Mouse (Mus musculus) spleen, adult 2 months (tissue): ENCODE data around the gene Kcnip2.

Experiments used
- CTCF ChIP-seq: fragments of 200-500 bp; IDR thresholded peaks from 2 replicates; pipeline ENCODE4 v1.5.1; 2011; ENCODE audit warnings: mild to moderate bottlenecking, inconsistent platforms; ENCODE audit not compliant: insufficient read depth, insufficient read length, insufficient replicate concordance; ENCODE audit errors: extremely low read depth
- POLR2A ChIP-seq: fragments of 200-500 bp; IDR thresholded peaks from 2 replicates; pipeline ENCODE4 v1.6.1; 2011; ENCODE audit warnings: low read depth, low read length, inconsistent platforms

DNA sequence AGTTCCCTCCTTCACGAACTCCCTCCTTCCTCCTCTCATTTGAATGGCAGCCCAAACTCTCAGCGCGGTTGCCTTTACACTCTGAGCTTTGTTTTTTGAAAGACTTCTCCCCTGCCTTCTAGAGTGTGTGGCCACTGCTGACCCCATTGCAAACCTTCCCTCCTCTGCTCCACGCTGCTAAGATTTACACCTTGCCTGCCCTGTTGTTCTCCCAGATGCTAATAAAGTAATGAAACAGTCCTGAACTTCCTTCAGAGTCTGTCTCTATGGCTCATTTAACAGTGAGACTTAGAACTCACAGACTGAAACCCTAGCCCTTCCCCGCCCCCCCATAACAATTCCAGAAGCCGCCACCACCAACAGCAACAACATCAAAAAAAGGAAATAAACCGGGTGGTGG lies 26.5 kb downstream of the Kcnip2 start:
- no peak for TF ChIP-seq CTCF
- TF ChIP-seq POLR2A = no peak
